Mouse (Mus musculus) spleen, postnatal 36 days (tissue): ENCODE results near the gene Scaf11.
A peak's percentile ranks its signal among the peaks of the same experiment; 100 is the strongest.
"Not testable (repeated sequence)": the region's sequence is repeated elsewhere in the genome, so short reads cannot be mapped to it uniquely, and the experiment has no call there.

Source experiments
- DNase-seq, 2 experiments: peaks; one replicate each; pipeline ENCODE4 v3.0.0; 2022; ENCODE audit warnings: low spot score in 2 of 2, mixed read lengths in 1 of 2

Scaf11 gene

GRCm38 (mm10) chr15:96465076-96465475 lies 4.4 kb upstream of the Scaf11 start:
- no peak for DNase-seq

GRCm38 (mm10) chr15:96463821-96464220 lies 3.2 kb upstream of the Scaf11 start:
- no peak for DNase-seq

GRCm38 (mm10) chr15:96462611-96463010 lies 2.0 kb upstream of the Scaf11 start:
- no peak for DNase-seq

- no peak for DNase-seq
These were observed 1.2 kb upstream of the Scaf11 start for GRCm38 (mm10) chr15:96461541-96462512.

- DNase-seq: no peak
These were observed 253 bp downstream of the Scaf11 start for GRCm38 (mm10) chr15:96460451-96460729.

- DNase-seq: peak; percentile 64 to 65
These were observed 747 bp downstream of the Scaf11 start for GRCm38 (mm10) chr15:96459741-96460450.

- no peak for DNase-seq
These were observed 2.4 kb downstream of the Scaf11 start for GRCm38 (mm10) chr15:96458273-96458672.

- no peak for DNase-seq
These were observed 3.3 kb downstream of the Scaf11 start for GRCm38 (mm10) chr15:96457338-96457664.

- DNase-seq: no peak
These were observed 3.8 kb downstream of the Scaf11 start for GRCm38 (mm10) chr15:96456651-96457337.

- DNase-seq: no peak
These were observed 4.9 kb downstream of the Scaf11 start for GRCm38 (mm10) chr15:96455595-96456214.

GRCm38 (mm10) chr15:96453346-96453745 lies 7.3 kb downstream of the Scaf11 start:
- DNase-seq: no peak

GRCm38 (mm10) chr15:96448656-96449299 lies 11.9 kb downstream of the Scaf11 start:
- DNase-seq: peak; percentile 13 to 30

- no peak for DNase-seq
These were observed 13.9 kb downstream of the Scaf11 start for GRCm38 (mm10) chr15:96446785-96447184.

GRCm38 (mm10) chr15:96441480-96441879 lies 19.2 kb downstream of the Scaf11 start:
- DNase-seq: not testable (repeated sequence)

- no peak for DNase-seq
These were observed 26.4 kb downstream of the Scaf11 start for GRCm38 (mm10) chr15:96434202-96434601.

- no peak for DNase-seq
These were observed 40.7 kb downstream of the Scaf11 start for GRCm38 (mm10) chr15:96419920-96420319.

- no peak for DNase-seq
These were observed 42.5 kb downstream of the Scaf11 start for GRCm38 (mm10) chr15:96418161-96418560.

- no peak for DNase-seq
These were observed 51.9 kb downstream of the Scaf11 start for GRCm38 (mm10) chr15:96408717-96409121.

GRCm38 (mm10) chr15:96407151-96407550 lies 53.5 kb downstream of the Scaf11 start:
- DNase-seq: no peak

- DNase-seq: no peak
These were observed 54.4 kb downstream of the Scaf11 start for GRCm38 (mm10) chr15:96406253-96406652.

GRCm38 (mm10) chr15:96405548-96405947 lies 55.1 kb downstream of the Scaf11 start:
- DNase-seq: no peak
